Mouse (Mus musculus) liver, postnatal 0 days (tissue): Measurements from ENCODE around the gene Mycl.

ENCODE experiments used
- CTCF ChIP-seq: sonication (generic); IDR thresholded peaks from 2 replicates; pipeline ENCODE4 v1.5.1; 2016; ENCODE audit warnings: antibody characterized with exemption, low read depth
- EP300 ChIP-seq: IDR thresholded peaks from 2 replicates; pipeline ENCODE4 v1.6.1; 2016; ENCODE audit warnings: antibody characterized with exemption, low read depth, mild to moderate bottlenecking

- TF ChIP-seq CTCF (no peak), EP300 (no peak)
These were observed 39.9 kb upstream of the Mycl start for GRCm38 (mm10) chr4:122955412-122956136.
